Mouse (Mus musculus) hindbrain, embryonic 14.5 days (tissue): ENCODE measurements around the gene Fam129a. TPM values are rescaled to one million over a fixed set of nuclear protein-coding genes. Genes with fewer than 3 reads are reported as not detected.

Source experiments
- ATAC-seq: fragments of 200-750 bp; cut with Nextera tagmentation; 2 replicates; pipeline ENCODE4 v1.8.0; 2017; ENCODE audit warnings: moderate number of reproducible peaks, mild to moderate bottlenecking, moderate TSS enrichment, moderate library complexity; ENCODE audit not compliant: low FRiP score
- DNase-seq: peaks from one replicate; pipeline ENCODE4 v3.0.0-alpha.2; 2015; ENCODE audit warnings: low spot score
- H3K27ac ChIP-seq: fragments of 300-500 bp; sonication (generic); 2 replicates; pipeline ENCODE4 v1.5.1; 2014; ENCODE audit warnings: mild to moderate bottlenecking, moderate library complexity
- H3K27me3 ChIP-seq: fragments of 300-500 bp; sonication (generic); 2 replicates; pipeline ENCODE4 v1.6.1; 2014; ENCODE audit warnings: mild to moderate bottlenecking, low read length, mixed read lengths; ENCODE audit not compliant: control insufficient read depth, insufficient read depth
- H3K36me3 ChIP-seq: fragments of 300-500 bp; sonication (generic); replicated peaks from 2 replicates; pipeline ENCODE4 v1.6.1; 2014; ENCODE audit not compliant: control insufficient read depth, insufficient read depth
- H3K4me1 ChIP-seq: fragments of 300-500 bp; sonication (generic); replicated peaks from 2 replicates; pipeline ENCODE4 v1.6.1; 2014; ENCODE audit warnings: antibody characterized with exemption, low read length, mixed read lengths; ENCODE audit not compliant: control insufficient read depth, insufficient read depth
- H3K4me2 ChIP-seq: fragments of 300-500 bp; sonication (generic); replicated peaks from 2 replicates; pipeline ENCODE4 v1.6.1; 2014; ENCODE audit warnings: mild to moderate bottlenecking, moderate library complexity
- H3K4me3 ChIP-seq: fragments of 300-500 bp; sonication (generic); replicated peaks from 2 replicates; pipeline ENCODE4 v1.5.1; 2014; ENCODE audit warnings: mild to moderate bottlenecking, low read length
- H3K9ac ChIP-seq: fragments of 300-500 bp; sonication (generic); 2 replicates; pipeline ENCODE4 v1.6.1; 2014
- H3K9me3 ChIP-seq: fragments of 300-500 bp; sonication (generic); 2 replicates; pipeline ENCODE4 v1.6.1; 2016; ENCODE audit warnings: low read length; ENCODE audit not compliant: control insufficient read depth
- WGBS: fragments of 180-500 bp; shearing (Covaris S2); extraction: QIAGEN DNeasy Blood & Tissue Kit; methylation state at CpG from one replicate; pipeline ENCODE4 v1.1.7; 2014; 5-methylcytosine and 5-hydroxymethylcytosine counted together
- polyA plus RNA-seq: library from polyadenylated mRNA; unstranded; fragments of >200 nt; fragmentation: Nextera tagmentation; extraction: Ambion mirVana; gene quantifications from 2 replicates; pipeline ENCODE4 v1.2.1, GENCODE M21; 2014

Gene Fam129a
- polyA plus RNA-seq: 0.90 and 0.99 TPM in 2 replicates

DNA sequence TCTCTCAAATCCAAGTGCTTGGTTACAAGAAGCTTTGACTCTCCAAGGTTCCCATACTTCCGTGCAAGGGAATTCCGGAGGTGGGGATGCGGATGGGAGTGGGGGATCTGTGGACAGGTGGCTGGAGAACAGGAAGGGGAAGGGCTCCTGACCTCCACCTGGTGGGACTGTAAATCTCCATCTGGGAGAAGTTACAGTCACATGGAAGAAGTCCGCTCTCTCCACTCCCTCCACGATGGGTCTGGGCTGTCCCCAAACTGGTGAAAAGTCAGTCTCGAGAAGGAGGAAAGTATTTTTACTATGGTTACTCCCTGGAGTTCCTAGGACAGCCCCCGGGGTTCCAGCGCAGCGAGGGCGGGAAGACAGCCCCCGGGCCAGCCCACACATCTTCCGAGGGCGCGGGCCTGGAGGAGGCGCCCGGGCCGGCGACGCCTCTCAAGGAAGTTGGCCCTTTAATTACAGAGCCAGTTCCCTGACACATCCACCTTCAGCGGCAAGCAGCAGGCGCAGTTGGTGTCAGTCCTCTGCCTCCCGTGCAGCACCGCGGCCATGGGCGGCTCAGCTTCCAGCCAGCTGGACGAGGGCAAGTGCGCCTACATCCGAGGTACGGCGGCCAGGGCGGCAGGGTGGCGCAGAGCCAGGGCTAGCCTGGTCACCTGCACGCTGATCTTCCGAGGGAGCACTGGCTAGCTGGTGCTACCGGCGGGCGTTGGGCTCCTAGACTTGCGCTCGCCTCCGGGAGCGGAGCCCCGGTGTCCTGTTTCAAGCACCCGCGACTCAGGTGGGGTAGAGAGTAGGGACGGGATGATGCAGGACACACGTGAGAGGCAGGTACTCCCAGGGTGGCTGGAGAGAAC lies at the start of gene Fam129a:
Gene Fam129a, plus strand, starts transcription at position 206 of the 857 bp plus-strand sequence.
- Histone ChIP-seq H3K4me2 (peak within 1 kb of the TSS; percentile 70), H3K27ac (no peak within 1 kb of the TSS), H3K9ac (peak within 1 kb of the TSS; percentile 35; the same call in 1 of the 2 replicates), H3K27me3 (peaks cover 27% of the 10 kb centered on the region), H3K4me3 (peak within 1 kb of the TSS; percentile 36), H3K36me3 (no peaks in the 10 kb centered on the region), H3K4me1 (peaks cover 8% of the 10 kb centered on the region), H3K9me3 (no peaks in the 10 kb centered on the region)
- DNase-seq (no peak), ATAC-seq (peak; percentile 46)
- 4% methylated on average over 46 of the region's 46 CpGs for WGBS

DNA sequence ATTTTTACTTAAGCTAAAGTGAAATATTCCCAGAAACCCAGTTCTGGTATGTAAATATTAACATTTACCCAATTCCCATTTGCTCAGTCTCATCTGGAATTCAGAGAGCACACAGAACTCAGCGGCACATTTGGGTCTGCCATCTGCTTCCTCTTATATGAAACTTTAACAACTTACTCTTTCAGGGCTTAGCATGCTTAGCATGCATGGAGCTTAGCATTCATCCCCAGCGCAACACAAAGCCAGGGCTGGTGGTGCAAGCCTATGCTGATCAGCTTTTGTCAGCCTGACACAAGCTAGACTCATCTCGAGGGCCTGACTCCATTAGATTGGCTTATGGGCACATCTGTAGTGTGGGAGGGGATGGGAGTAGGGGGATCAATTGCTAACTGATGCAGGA lies 44.3 kb upstream of the Fam129a start:
- H3K36me3 ChIP-seq: no peaks in the 10 kb centered on the region
- H3K27me3 ChIP-seq: no peaks in the 10 kb centered on the region
- H3K4me1 ChIP-seq: no peaks in the 10 kb centered on the region
- ATAC-seq (no peak), DNase-seq (no peak)
- no peak overlapping the region for H3K27ac ChIP-seq
- WGBS: 67% methylated on average over 3 of the region's 3 CpGs
- H3K9ac ChIP-seq: no peak overlapping the region
- H3K4me2 ChIP-seq: no peak overlapping the region
- no peaks in the 10 kb centered on the region for H3K9me3 ChIP-seq
- no peak overlapping the region for H3K4me3 ChIP-seq

DNA sequence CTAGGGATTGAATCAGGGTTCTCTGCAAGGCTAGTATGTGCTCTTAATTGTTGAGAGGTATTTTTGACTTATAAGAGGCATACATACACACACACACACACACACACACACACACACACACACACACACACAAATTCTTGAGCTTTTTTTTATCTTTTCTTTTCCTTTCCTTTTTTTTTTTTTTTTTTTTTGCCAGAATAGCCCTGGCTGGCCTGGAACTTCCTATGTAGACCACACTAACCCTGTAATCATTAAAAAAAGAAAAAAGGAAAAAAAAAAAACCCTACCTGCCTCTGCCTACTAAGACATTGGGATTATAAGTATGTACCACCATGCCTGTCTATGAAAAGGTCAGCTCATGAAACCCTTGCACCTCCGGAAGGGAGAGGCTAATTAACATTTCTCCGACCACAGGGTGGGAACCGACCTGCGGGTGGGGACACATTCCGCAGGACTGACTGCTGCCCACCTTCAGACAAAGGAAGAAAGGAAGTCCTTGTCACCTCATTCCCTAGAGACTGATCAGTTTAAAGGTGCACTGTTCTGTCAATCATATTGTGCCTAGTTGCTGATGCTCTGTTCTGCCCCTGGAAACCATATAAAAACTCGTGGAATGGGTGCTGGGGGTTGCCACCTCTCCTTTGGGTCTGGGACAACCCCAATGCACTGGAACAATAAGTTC lies 27.0 kb upstream of the Fam129a start:
- no peaks in the 10 kb centered on the region for H3K27me3 ChIP-seq
- no peak overlapping the region for H3K9ac ChIP-seq
- no peaks in the 10 kb centered on the region for H3K4me1 ChIP-seq
- no peak overlapping the region for H3K27ac ChIP-seq
- DNase-seq (no peak), ATAC-seq (no peak)
- H3K4me2 ChIP-seq: no peak overlapping the region
- no peak overlapping the region for H3K4me3 ChIP-seq
- no peaks in the 10 kb centered on the region for H3K9me3 ChIP-seq
- no peaks in the 10 kb centered on the region for H3K36me3 ChIP-seq
- WGBS: 81% methylated on average over 6 of the region's 6 CpGs

DNA sequence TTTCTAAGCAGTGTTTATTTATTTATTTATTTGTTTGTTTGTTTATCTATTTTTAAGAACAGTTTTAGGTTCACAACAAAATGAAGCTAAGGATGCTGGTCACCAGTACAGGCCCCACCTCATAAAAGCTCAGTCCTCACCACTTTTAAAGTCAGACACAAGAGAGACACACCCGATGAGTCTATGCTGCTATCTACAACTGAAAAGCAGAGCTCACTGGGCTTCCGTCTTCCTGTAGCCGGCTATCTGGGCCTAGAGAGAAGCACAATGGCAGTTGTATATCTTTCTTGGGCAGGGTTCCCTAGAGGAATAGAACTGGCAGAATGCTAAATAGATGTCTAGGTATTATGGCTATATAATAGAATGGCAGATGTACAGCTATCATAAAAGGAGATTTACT lies 26.4 kb upstream of the Fam129a start:
- no peaks in the 10 kb centered on the region for H3K27me3 ChIP-seq
- ATAC-seq: no peak
- no peak overlapping the region for H3K4me2 ChIP-seq
- no peaks in the 10 kb centered on the region for H3K9me3 ChIP-seq
- DNase-seq: no peak
- H3K27ac ChIP-seq: no peak overlapping the region
- no peak overlapping the region for H3K9ac ChIP-seq
- no peak overlapping the region for H3K4me3 ChIP-seq
- H3K36me3 ChIP-seq: no peaks in the 10 kb centered on the region
- H3K4me1 ChIP-seq: no peaks in the 10 kb centered on the region
- WGBS: 82% methylated on average over 3 of the region's 3 CpGs

DNA sequence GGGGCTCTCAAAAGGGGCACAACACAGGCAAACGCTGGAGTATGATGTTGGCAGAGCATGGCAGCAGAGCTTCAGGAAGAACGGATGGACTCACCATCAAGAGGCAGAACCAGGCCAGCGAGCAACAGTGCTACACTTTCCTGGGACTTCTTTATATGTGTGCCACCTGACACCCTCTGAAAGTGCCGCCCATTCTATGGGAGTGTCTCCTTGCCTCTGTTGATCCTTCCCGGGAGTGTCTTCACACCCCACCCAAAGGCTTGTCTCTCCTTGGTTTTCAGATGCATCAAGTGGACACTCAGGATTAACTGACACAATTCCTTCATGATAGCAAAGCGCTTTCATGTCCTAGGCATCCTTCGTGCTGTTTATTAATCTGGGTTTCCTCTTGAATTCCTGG lies 25.4 kb upstream of the Fam129a start:
- Histone ChIP-seq H3K4me3 (no peak overlapping the region), H3K27me3 (no peaks in the 10 kb centered on the region), H3K36me3 (no peaks in the 10 kb centered on the region), H3K9ac (no peak overlapping the region), H3K4me1 (no peaks in the 10 kb centered on the region), H3K27ac (no peak overlapping the region), H3K4me2 (no peak overlapping the region), H3K9me3 (no peaks in the 10 kb centered on the region)
- no peak for ATAC-seq
- WGBS: 85% methylated on average over 7 of the region's 7 CpGs
- DNase-seq: no peak

DNA sequence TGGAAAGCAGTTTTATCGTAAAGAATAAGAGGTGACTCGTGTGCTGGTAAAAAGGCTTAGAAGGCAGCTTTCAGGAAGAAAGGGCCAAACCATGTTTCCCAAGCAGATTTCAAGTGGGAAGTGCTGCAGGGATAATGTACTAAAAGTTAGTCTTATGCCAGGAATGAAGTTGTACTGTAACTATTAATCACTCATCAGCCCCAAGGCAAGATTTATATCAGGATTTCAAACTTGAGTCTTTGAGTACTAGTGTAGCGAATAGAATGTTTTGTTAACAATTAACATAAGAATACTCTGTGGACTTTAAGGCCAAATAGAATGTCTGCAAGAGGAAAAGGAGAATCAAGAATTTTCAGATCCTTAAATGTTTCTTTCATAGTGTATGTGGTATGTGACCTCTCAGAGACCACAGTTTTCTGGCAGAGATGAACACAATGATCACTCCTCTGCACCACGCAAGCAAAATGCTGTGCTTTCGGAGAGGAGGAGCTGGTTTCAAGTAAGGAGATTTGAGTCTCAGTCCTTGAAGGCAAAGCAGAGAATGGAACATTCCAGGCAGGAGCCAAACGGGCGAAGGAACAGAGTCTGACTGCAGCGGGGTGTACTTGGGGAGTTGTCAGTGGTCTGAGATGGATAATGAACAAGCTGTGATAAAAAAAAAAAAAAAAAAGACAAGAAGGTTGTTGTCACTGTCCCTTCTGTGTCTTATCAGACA lies 21.9 kb upstream of the Fam129a start:
- DNase-seq (no peak), ATAC-seq (no peak)
- Histone ChIP-seq H3K9ac (no peak overlapping the region), H3K4me1 (peaks cover 8% of the 10 kb centered on the region), H3K36me3 (no peaks in the 10 kb centered on the region), H3K4me3 (no peak overlapping the region), H3K27me3 (no peaks in the 10 kb centered on the region), H3K9me3 (no peaks in the 10 kb centered on the region), H3K4me2 (no peak overlapping the region), H3K27ac (no peak overlapping the region)
- 83% methylated on average over 8 of the region's 8 CpGs for WGBS

DNA sequence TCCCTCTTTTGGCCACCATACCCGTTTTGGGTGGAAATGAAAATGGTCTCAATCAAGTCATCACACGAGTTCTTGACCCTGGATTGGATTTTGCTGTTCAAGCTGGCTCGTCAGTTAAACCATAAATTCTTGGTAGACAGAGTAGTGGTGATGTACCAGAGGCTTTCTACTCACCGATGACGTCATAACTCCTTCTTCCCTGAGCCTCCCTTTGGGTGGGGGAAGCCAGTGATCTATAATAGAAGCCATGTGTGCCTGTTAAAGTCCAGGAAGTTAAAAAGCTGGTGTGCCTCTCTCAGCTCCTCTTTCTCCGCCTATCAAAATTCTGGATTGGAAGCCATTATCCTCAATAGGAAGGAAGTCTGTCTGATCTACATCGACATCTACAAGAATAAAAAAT lies 21.2 kb upstream of the Fam129a start:
- Histone ChIP-seq H3K36me3 (no peaks in the 10 kb centered on the region), H3K4me3 (no peak overlapping the region), H3K9ac (no peak overlapping the region), H3K9me3 (no peaks in the 10 kb centered on the region), H3K4me1 (peaks cover 8% of the 10 kb centered on the region), H3K27me3 (no peaks in the 10 kb centered on the region), H3K27ac (no peak overlapping the region), H3K4me2 (no peak overlapping the region)
- DNase-seq (no peak), ATAC-seq (no peak)
- 84% methylated on average over 7 of the region's 7 CpGs for WGBS

DNA sequence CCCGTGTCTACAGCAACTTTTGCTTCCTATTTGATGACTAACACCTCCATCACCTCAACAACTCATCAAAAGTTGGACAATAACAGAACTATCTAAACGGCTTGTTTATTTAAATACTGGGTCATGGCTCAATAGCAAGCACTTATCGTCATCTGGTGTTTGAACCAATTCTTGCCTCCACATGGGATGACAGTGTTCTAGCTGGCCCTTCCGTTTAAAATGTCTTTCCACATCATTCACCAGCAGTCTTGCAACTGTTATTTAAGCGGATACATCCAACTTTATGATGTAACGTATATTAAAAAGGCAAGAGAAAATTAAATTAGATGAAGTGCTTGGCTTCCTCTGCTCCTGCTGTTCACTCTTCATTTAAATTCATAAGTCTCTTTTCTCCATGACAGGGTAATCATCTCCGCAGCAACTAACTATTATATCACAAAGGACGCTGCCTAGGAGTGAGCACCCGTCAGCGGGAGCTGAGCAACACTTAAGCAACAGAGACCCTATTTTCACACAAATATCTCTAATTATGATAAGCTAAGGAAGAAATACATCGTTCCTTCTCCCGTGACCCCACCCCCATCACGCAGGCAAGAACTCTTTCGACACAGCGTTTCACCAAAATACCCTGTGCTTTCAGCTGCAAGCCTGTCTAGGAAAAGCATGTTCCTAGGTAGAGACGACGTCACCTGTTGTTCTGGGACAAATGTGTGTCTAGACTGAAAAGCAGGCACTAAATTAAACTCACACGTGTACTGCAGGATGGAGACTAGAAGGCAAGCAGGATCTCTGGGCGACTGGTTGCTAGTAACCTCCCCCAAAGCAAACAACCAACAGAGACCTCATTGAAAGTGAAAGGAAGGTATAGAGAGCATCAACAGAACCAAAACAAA lies 20.2 kb upstream of the Fam129a start:
- Histone ChIP-seq H3K9me3 (no peaks in the 10 kb centered on the region), H3K27me3 (no peaks in the 10 kb centered on the region), H3K4me1 (peaks cover 8% of the 10 kb centered on the region), H3K36me3 (no peaks in the 10 kb centered on the region), H3K9ac (no peak overlapping the region), H3K4me3 (no peak overlapping the region), H3K27ac (no peak overlapping the region), H3K4me2 (peak overlapping the region; percentile 33)
- no peak for ATAC-seq
- no peak for DNase-seq
- 36% methylated on average over 19 of the region's 19 CpGs for WGBS
